Mouse (Mus musculus) kidney, adult 11 months (tissue): Measurements from ENCODE around the gene Ptprf.

Source experiments
- DNase-seq: peaks from one replicate; pipeline ENCODE4 v3.0.0; 2022

The Ptprf gene

GRCm38 (mm10) chr4:118257416-118257815 is 33.8 kb downstream of the Ptprf start:
- no peak for DNase-seq

GRCm38 (mm10) chr4:118256217-118256616 is 35.0 kb downstream of the Ptprf start:
- DNase-seq, result no peak

- no peak for DNase-seq
Observed at GRCm38 (mm10) chr4:118254953-118255352, 36.3 kb downstream of the Ptprf start.

GRCm38 (mm10) chr4:118247323-118247722 is 43.9 kb downstream of the Ptprf start:
- no peak for DNase-seq

GRCm38 (mm10) chr4:118245847-118246246 is 45.4 kb downstream of the Ptprf start:
- DNase-seq, result no peak

- DNase-seq, result no peak
Observed at GRCm38 (mm10) chr4:118243791-118244190, 47.4 kb downstream of the Ptprf start.

- no peak for DNase-seq
Observed at GRCm38 (mm10) chr4:118243298-118243697, 47.9 kb downstream of the Ptprf start.

- DNase-seq, result peak; percentile 91
Observed at GRCm38 (mm10) chr4:118239960-118240689, 51.1 kb downstream of the Ptprf start.

- DNase-seq, result peak; percentile 51
Observed at GRCm38 (mm10) chr4:118238666-118239065, 52.5 kb downstream of the Ptprf start.

- DNase-seq, result no peak
Observed at GRCm38 (mm10) chr4:118236871-118237270, 54.3 kb downstream of the Ptprf start.

GRCm38 (mm10) chr4:118234711-118235388 is 56.4 kb downstream of the Ptprf start:
- peak; percentile 89 for DNase-seq

GRCm38 (mm10) chr4:118233886-118234285 is 57.3 kb downstream of the Ptprf start:
- DNase-seq, result no peak

- DNase-seq, result no peak
Observed at GRCm38 (mm10) chr4:118231861-118232260, 59.3 kb downstream of the Ptprf start.

- DNase-seq, result no peak
Observed at GRCm38 (mm10) chr4:118229035-118229770, 62.0 kb downstream of the Ptprf start.

- no peak for DNase-seq
Observed at GRCm38 (mm10) chr4:118227398-118227797, 63.8 kb downstream of the Ptprf start.

- peak; percentile 69 for DNase-seq
Observed at GRCm38 (mm10) chr4:118221261-118221660, 69.9 kb downstream of the Ptprf start.

- DNase-seq, result peak; percentile 72
Observed at GRCm38 (mm10) chr4:118220756-118221155, 70.4 kb downstream of the Ptprf start.

GRCm38 (mm10) chr4:118219487-118219886 is 71.7 kb downstream of the Ptprf start:
- no peak for DNase-seq

- DNase-seq, result peak; percentile 80
Observed at GRCm38 (mm10) chr4:118218521-118218920, 72.7 kb downstream of the Ptprf start.

- DNase-seq, result peak; percentile 70
Observed at GRCm38 (mm10) chr4:118216726-118217595, 74.2 kb downstream of the Ptprf start.

- peak; percentile 72 for DNase-seq
Observed at GRCm38 (mm10) chr4:118214891-118215290, 76.3 kb downstream of the Ptprf start.

GRCm38 (mm10) chr4:118206918-118207640 is 84.1 kb downstream of the Ptprf start:
- DNase-seq, result no peak
